Mouse (Mus musculus): ENCODE data around the gene Msh5.

The Msh5 gene

GRCm38 (mm10) chr17:35046681-35047455 is at the start of gene Msh5:
Gene Msh5 (minus strand): TSS chr17:35046745.
- DNase-seq: peak; percentile 96 to 97

GRCm38 (mm10) chr17:35094475-35095365 is 48.2 kb upstream of the Msh5 start:
- DNase-seq: no peak

- no peak for DNase-seq
Measured at GRCm38 (mm10) chr17:35092403-35093198, 46.1 kb upstream of the Msh5 start.

- DNase-seq: no peak
Measured at GRCm38 (mm10) chr17:35090166-35090932, 43.8 kb upstream of the Msh5 start.

- peak; percentile 95 for DNase-seq
Measured at GRCm38 (mm10) chr17:35088825-35089644, 42.5 kb upstream of the Msh5 start, which contains the start of gene Abhd16a. Gene Abhd16a (plus strand): TSS chr17:35089263.

GRCm38 (mm10) chr17:35088151-35088550 is 41.6 kb upstream of the Msh5 start:
- DNase-seq: peak; percentile 41 to 45

GRCm38 (mm10) chr17:35085208-35085865 is 38.8 kb upstream of the Msh5 start, which contains the start of gene Ly6g6f:
Gene Ly6g6f (minus strand): TSS chr17:35085610.
- no peak for DNase-seq

GRCm38 (mm10) chr17:35083929-35084497 is 37.5 kb upstream of the Msh5 start:
- DNase-seq: no peak

GRCm38 (mm10) chr17:35082841-35083576 is 36.5 kb upstream of the Msh5 start:
- DNase-seq: no peak

- DNase-seq: no peak
Measured at GRCm38 (mm10) chr17:35080710-35081109, 34.2 kb upstream of the Msh5 start.

- DNase-seq: no peak
Measured at GRCm38 (mm10) chr17:35080248-35080647, 33.7 kb upstream of the Msh5 start.

- no peak for DNase-seq
Measured at GRCm38 (mm10) chr17:35079778-35080177, 33.2 kb upstream of the Msh5 start.

GRCm38 (mm10) chr17:35077786-35078233 is 31.3 kb upstream of the Msh5 start, which contains the start of gene Ly6g6d:
Gene Ly6g6d (minus strand): TSS chr17:35078065.
- DNase-seq: peak in 1 of 2 experiments; percentile 19

- no peak for DNase-seq
Measured at GRCm38 (mm10) chr17:35077285-35077684, 30.7 kb upstream of the Msh5 start.

- DNase-seq: no peak
Measured at GRCm38 (mm10) chr17:35076507-35077176, 30.1 kb upstream of the Msh5 start, which contains the start of gene Ly6g6e. Gene Ly6g6e (plus strand): TSS chr17:35076902.

- DNase-seq: no peak
Measured at GRCm38 (mm10) chr17:35074097-35074496, 27.6 kb upstream of the Msh5 start.

GRCm38 (mm10) chr17:35071454-35071853 is 24.9 kb upstream of the Msh5 start:
- no peak for DNase-seq

- no peak for DNase-seq
Measured at GRCm38 (mm10) chr17:35070556-35071229, 24.1 kb upstream of the Msh5 start.
